ENCODE assay signal across 16 mouse cellular contexts in the genomic region with DNA sequence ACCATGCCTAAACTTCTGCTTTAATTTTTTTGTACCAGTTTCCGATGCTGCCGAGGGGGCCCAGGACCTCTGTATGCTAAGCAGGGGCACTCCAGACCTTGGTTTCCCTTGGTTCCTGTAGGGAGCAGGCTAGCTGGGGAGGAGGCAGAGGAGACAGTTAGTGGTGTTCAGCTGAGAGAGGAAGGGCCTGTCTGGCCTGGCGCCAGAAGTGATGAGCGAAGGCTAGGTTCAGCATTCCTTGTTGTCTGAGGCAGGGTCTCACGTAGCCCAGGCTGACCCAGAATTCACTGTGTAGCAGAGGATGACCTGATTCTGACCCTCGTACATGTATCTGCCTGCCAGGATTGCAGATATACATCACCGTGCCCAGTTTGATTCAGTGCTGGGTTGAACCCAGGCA.
"Had no signal": no experiment of that assay in that cellular context is flagged by ENCODE, and none has a peak within 500 bp of the region (broad histone marks: within the 10 kb centered on the region; RNA-seq: fewer than 3 reads in every experiment).

No protein-coding gene starts in this region.

- DNase-seq: lung, adult 2 months; lung, postnatal 14 days; lung, postnatal 36 days; right cerebral cortex, postnatal 14 days; thymus, adult 2 months; thymus, postnatal 25 days; thymus, postnatal 4 days had no signal

- ATAC-seq: lung, postnatal 0 days; midbrain, embryonic 13.5 days; midbrain, embryonic 15.5 days had no signal

- H3K4me1 ChIP-seq: lung, embryonic 15.5 days had no signal

- H3K27me3 ChIP-seq: lung, embryonic 15.5 days; midbrain, embryonic 13.5 days; midbrain, embryonic 15.5 days; neural tube, embryonic 12.5 days; stomach, embryonic 15.5 days had no signal

- H3K27ac ChIP-seq: lung, embryonic 15.5 days; macrophage; neural tube, embryonic 12.5 days; stomach, embryonic 15.5 days; stomach, postnatal 0 days had no signal

- H3K4me3 ChIP-seq: lung, embryonic 15.5 days; megakaryocyte, embryonic 14.5 days; midbrain, embryonic 13.5 days; midbrain, embryonic 15.5 days; neural tube, embryonic 12.5 days; stomach, embryonic 15.5 days had no signal
